Mouse (Mus musculus) hematopoietic stem cell, adult 5-6 weeks (primary cell): ENCODE data around the gene Srek1ip1. TPM values are rescaled to one million over a fixed set of nuclear protein-coding genes. Genes with fewer than 3 reads are reported as not detected.

ENCODE experiments used
- ATAC-seq, 2 experiments: fragments of 125-278 bp in 1 of 2; replicated peaks in 1 of 2; 2 replicates each; pipeline ENCODE4 v1.8.0; 2016 to 2017; ENCODE audit warnings: inconsistent platforms in 2 of 2, mild to moderate bottlenecking in 2 of 2, moderate number of reproducible peaks in 2 of 2, low read depth in 1 of 2, moderate TSS enrichment in 1 of 2; ENCODE audit not compliant: low FRiP score in 2 of 2, poor library complexity in 2 of 2, severe bottlenecking in 2 of 2, insufficient read depth in 1 of 2, low TSS enrichment in 1 of 2
- total RNA-seq: library from RNA; stranded (forward); fragments of 172-1452, 232-1000 nt; gene quantifications from 2 replicates; pipeline ENCODE4 v1.2.3, GENCODE M21; 2017

Gene Srek1ip1
- total RNA-seq, 1 experiment from 2014 or later, result 47.6 TPM

DNA sequence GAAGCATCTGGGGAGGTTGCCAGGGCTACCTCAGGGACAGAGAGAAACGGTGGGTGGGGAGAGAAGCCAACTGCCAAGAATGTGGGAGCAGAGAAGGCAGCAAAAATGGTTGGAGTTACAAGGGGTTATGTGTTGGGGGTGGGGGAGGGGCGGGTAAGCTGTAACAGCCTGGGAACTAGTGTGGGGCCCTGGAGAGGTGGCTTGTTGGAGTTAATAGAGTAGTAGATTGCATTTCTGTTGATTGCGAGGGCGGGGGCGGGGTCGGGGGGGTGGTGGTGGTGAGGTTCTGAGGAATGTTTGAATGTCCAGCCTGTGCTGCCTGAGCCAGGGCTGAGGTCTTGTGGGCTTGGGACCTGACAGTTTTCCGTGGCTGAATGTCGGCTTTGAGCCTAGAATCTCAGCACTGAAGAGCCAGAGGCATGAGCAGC lies 30.1 kb downstream of the Srek1ip1 start:
- no peak for ATAC-seq

GRCm38 (mm10) chr13:104825470-104825869 lies 33.2 kb downstream of the Srek1ip1 start:
- no peak for ATAC-seq

DNA sequence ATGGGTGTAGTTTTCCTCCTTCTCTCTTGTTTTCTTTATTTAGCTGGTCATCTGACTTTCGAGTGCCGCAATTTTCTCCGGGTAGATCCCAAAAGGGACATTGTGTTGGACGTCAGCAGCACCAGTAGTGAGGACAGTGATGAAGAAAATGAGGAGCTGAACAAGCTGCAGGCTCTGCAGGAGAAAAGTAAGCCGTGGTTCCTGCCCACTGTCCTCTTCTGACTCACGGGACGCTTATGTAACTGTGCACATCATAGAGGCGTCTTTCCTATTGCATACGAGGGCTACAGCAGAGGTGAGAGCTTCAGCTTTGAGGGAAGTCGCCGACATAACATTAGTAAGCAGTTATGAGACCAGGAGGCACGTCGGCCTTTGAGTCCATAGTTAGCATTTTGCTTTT lies 40.5 kb downstream of the Srek1ip1 start:
- no peak for ATAC-seq

- no peak for ATAC-seq
Observed at GRCm38 (mm10) chr13:104837628-104838027, 45.3 kb downstream of the Srek1ip1 start.

- ATAC-seq, result no peak
Observed at GRCm38 (mm10) chr13:104841937-104842336, 49.7 kb downstream of the Srek1ip1 start.

DNA sequence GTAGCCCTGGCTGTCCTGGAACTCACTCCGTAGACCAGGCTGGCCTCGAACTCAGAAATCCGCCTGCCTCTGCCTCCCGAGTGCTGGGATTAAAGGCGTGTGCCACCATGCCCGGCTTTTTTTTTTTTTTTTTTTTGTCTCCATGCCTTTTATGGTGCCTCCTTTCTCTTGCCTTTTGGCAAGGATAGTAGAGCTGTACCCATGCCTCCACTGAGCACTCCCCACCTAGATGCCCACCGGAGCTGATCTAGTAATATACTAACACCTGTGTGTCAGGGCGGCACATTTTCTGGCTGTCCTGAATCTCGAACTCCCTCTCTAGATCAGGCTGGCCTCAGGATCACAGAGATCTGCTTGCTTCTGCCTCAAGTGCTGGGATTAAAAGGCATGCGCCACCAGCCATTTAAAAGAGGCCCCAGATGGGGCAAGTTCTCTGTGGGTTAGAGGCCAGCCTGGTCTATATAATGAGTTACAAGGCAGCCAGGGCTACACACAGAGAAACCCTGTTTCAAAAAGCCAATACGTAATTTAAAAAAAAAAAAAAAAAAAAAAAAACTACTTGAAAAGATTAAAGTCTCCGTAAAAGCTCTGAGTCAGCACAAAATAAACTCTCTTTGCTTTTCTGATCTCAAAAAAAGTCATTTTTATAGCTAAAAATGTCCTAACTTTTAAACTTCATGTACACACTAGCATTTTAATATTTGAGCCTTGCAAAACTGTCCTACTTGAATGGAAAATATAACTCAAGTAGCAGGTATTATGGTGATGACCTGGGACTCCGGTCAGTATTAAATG lies 51.2 kb downstream of the Srek1ip1 start:
- no peak for ATAC-seq

- ATAC-seq, result no peak
Observed at GRCm38 (mm10) chr13:104853645-104854044, 61.4 kb downstream of the Srek1ip1 start.

DNA sequence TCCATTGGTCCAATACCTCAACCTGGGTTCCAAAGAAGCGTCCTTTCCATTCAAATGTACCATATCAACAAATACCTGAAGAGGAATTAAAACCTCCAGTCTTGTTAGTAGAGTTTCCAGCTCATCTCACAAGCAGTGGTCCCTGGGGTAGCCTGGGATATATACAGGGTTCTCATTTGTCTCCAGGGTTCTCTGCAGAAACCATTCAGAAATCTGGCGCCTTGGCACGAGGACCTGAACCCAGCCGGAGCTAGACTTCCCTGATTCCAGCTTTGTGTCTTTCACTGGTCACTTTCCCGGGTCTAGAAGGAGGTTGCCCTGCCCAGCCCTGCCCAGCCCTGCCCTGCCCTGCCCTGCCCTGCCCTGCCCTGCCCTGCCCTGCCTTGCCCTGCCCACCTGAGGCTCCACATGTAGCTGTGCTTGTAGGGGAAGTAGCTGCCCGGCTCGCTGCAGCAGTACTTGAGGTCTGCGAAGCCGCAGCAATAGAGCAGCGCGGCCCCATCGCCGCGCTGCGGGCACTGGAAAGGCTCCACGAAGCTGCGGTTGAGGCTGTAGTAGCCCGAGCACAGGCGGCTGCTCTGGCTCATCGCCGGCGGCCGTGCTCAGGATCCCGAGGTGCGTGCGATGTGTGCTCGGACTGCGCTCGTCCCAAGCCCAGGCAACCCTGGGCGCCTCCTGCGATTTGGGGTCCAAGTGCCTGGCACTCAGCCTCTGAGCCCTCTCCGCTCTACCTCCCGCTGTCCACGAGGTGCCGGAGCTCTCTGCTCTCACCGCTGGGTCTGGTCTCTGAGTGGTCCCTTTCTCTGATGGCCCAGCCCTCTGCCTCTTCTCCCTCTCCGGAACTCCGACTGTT lies 71.1 kb downstream of the Srek1ip1 start, which contains the start of gene Shisal2b:
Gene Shisal2b (minus strand): TSS at position 767 of the 853 bp plus-strand sequence.
- peak; percentile 97 to 98 for ATAC-seq

GRCm38 (mm10) chr13:104866726-104867125 lies 74.4 kb downstream of the Srek1ip1 start:
- ATAC-seq, result no peak

DNA sequence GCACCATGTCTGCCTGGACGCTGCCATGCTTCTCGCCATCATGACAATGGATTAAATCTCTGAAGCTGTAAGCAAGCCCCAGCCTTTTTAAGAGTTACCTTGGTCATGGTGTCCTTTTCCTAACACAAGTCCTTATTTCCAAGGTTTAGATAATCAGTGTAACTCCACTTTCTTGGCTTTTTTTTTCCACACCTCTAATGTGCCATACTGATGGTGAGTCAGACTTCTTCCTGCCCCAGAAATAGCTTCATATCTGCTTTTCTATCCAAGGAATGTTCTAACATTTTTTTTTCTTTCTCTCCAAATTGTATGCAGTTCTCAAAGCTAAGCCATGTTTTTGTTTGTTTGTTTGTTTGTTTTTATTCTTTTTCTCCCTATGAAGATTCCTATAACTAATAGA lies 77.6 kb downstream of the Srek1ip1 start:
- no peak for ATAC-seq

- no peak for ATAC-seq
Observed at GRCm38 (mm10) chr13:104878508-104878907, 86.2 kb downstream of the Srek1ip1 start.

GRCm38 (mm10) chr13:104883566-104884249 lies 91.4 kb downstream of the Srek1ip1 start:
- ATAC-seq, result no peak

DNA sequence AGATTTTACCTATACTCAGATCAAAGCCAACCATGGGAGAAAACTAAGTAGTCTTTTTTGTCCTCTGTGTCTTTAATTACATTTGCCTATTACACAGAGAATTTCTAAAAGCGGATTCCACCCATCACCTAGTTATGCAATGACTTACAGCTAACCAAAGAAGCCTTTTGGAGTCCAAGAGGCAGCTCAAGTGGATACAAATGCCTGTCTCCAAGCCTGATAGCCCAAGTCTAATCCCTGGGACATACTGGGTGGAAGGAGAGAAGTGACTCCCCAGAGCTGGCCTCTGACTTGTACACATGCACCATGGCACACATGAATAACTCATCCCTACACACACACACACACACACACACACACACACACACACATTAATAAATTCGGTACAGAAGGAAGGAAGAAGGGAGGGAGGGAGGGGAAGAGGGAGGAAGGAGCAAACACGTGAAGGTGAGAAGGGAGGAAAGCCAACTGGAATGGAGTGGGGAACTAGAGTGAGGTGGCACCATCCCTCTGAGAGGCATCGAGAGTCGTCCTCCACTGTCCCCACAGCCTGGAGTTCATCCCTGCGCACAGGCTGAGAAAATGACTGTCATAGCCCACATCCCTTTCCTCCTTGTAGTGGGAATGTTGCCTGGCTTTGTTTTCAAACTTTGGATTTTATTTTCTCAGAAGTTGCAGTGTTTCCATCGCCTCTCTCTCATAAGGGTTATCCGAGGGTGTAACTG lies 94.2 kb downstream of the Srek1ip1 start:
- ATAC-seq, result no peak

Other genes starting within 250 kb of the Srek1ip1 start
- gene Cwc27, start 24.7 kb downstream of the Srek1ip1 start, total RNA-seq, result 52.8 and 63.6 TPM in 2 replicates
- not detected in 2 replicates for gene Shisal2b, start 71.4 kb downstream of the Srek1ip1 start, total RNA-seq